Mouse (Mus musculus) lung, embryonic 15.5 days (tissue): ENCODE results near the gene Eno2. TPM values are rescaled to one million over a fixed set of nuclear protein-coding genes. Genes with fewer than 3 reads are reported as not detected.
A peak's percentile ranks its signal among the peaks of the same experiment; 100 is the strongest.

ENCODE experiments used
- ATAC-seq: fragments of 200-750 bp; cut with Nextera tagmentation; 2 replicates; pipeline ENCODE4 v1.8.0; 2017; ENCODE audit warnings: moderate number of reproducible peaks, borderline replicate concordance; ENCODE audit not compliant: low FRiP score, low TSS enrichment; ENCODE audit errors: extremely low read depth
- H3K27ac ChIP-seq: fragments of 300-500 bp; sonication (generic); 2 replicates; pipeline ENCODE4 v1.5.1; 2015; ENCODE audit warnings: moderate library complexity, mild to moderate bottlenecking, inconsistent platforms
- H3K27me3 ChIP-seq: fragments of 300-500 bp; sonication (generic); 2 replicates; pipeline ENCODE4 v1.6.1; 2015; ENCODE audit warnings: inconsistent platforms
- H3K36me3 ChIP-seq: fragments of 300-500 bp; sonication (generic); 2 replicates; pipeline ENCODE4 v1.6.1; 2015; ENCODE audit warnings: inconsistent platforms
- H3K4me1 ChIP-seq: fragments of 300-500 bp; sonication (generic); 2 replicates; pipeline ENCODE4 v1.6.1; 2015; ENCODE audit warnings: inconsistent platforms
- H3K4me2 ChIP-seq: fragments of 300-500 bp; sonication (generic); 2 replicates; pipeline ENCODE4 v1.6.1; 2015; ENCODE audit warnings: inconsistent platforms, mild to moderate bottlenecking, moderate library complexity
- H3K4me3 ChIP-seq: fragments of 300-500 bp; sonication (generic); 2 replicates; pipeline ENCODE4 v1.5.1; 2015; ENCODE audit warnings: mild to moderate bottlenecking, inconsistent platforms
- H3K9ac ChIP-seq: fragments of 300-500 bp; sonication (generic); 2 replicates; pipeline ENCODE4 v1.6.1; 2015; ENCODE audit warnings: inconsistent platforms
- H3K9me3 ChIP-seq: fragments of 300-500 bp; sonication (generic); 2 replicates; pipeline ENCODE4 v1.6.1; 2016; ENCODE audit warnings: inconsistent platforms
- WGBS: fragments of 180-500 bp; shearing (Covaris S2); methylation state at CpG from one replicate; pipeline ENCODE4 v1.1.7; 2015; 5-methylcytosine and 5-hydroxymethylcytosine counted together
- polyA plus RNA-seq: library from polyadenylated mRNA; unstranded; fragments of >200 nt; fragmentation: Nextera tagmentation; extraction: Ambion mirVana; gene quantifications from 2 replicates; pipeline ENCODE4 v1.2.1, GENCODE M21; 2015

Eno2 gene
- polyA plus RNA-seq, 1 experiment from 2014 or later = 3.4 TPM

- Histone ChIP-seq H3K27ac (no peak overlapping the region), H3K27me3 (no peaks in the 10 kb centered on the region), H3K9ac (no peak overlapping the region), H3K4me1 (peaks cover 40% of the 10 kb centered on the region), H3K4me2 (no peak overlapping the region), H3K36me3 (peaks cover 49% of the 10 kb centered on the region), H3K4me3 (no peak overlapping the region), H3K9me3 (no peaks in the 10 kb centered on the region)
- ATAC-seq = no peak
- WGBS = 80% methylated on average over 8 of the region's 8 CpGs
Measured at GRCm38 (mm10) chr6:124743647-124744046, 25.8 kb downstream of the Eno2 start.

DNA sequence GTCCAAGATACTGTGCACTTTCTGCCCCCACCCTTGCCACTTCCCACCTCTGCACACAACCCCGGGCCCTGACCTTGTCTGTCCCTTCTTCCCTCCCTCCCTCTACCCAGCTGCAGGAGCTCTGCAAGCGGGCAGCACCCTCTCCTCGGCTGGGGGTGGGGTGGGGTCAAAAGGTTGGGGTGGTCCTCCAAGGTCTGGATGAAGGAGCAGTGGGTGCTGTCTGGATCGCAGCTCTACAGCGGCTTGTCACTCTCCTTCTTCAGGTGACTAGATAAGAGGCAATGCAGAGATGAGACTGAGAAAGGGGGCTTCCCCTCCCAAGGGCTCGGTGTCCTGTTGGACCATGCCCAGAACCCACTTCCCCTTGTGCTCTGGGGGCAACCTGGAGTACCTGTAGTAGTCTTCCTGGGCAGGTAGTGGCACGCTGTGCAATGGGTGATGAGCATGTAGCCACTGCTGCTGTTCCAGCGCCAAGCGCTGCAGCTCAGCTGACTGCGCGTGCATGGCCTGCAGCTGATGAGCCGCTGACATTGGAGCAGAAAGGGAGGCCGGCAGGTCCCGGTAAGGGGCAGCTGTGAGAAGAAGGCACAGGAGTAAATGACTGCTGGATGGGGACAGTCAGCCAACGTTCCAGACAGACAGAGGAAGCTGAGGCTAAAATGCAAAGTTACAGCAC is 26.5 kb downstream of the Eno2 start:
- H3K4me3 ChIP-seq = no peak overlapping the region
- H3K27ac ChIP-seq = no peak overlapping the region
- WGBS = 85% methylated on average over 15 of the region's 15 CpGs
- no peak overlapping the region for H3K9ac ChIP-seq
- no peaks in the 10 kb centered on the region for H3K9me3 ChIP-seq
- ATAC-seq = no peak
- H3K27me3 ChIP-seq = no peaks in the 10 kb centered on the region
- no peak overlapping the region for H3K4me2 ChIP-seq
- H3K36me3 ChIP-seq = peaks cover 42% of the 10 kb centered on the region
- H3K4me1 ChIP-seq = peaks cover 45% of the 10 kb centered on the region

DNA sequence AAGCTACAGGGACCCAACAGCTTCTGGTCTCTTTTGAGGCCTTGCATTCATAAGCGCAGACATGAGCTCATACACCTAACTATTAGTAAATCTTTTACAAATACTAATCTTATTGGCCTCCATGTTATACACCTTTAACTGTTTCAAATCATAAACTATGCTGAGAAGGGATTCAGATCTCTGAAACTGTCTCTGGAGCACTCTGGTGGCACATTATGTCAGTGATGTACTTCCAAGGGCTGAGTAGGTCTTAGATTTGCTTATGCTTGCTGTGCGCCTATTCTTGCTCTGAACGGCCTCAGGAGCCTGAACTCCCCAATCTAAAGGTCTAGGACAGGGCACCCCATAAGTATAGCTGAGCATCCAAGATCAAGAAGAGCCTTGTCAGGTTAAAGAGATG is 27.6 kb downstream of the Eno2 start:
- 62% methylated on average over 3 of the region's 3 CpGs for WGBS
- peak overlapping the region; percentile 84 for H3K4me2 ChIP-seq
- peaks cover 31% of the 10 kb centered on the region for H3K36me3 ChIP-seq
- H3K9ac ChIP-seq = peak overlapping the region; percentile 89
- ATAC-seq = no peak
- peak overlapping the region; percentile 99 for H3K27ac ChIP-seq
- no peaks in the 10 kb centered on the region for H3K9me3 ChIP-seq
- peaks cover 44% of the 10 kb centered on the region for H3K4me1 ChIP-seq
- H3K4me3 ChIP-seq = peak overlapping the region; percentile 63
- H3K27me3 ChIP-seq = no peaks in the 10 kb centered on the region

DNA sequence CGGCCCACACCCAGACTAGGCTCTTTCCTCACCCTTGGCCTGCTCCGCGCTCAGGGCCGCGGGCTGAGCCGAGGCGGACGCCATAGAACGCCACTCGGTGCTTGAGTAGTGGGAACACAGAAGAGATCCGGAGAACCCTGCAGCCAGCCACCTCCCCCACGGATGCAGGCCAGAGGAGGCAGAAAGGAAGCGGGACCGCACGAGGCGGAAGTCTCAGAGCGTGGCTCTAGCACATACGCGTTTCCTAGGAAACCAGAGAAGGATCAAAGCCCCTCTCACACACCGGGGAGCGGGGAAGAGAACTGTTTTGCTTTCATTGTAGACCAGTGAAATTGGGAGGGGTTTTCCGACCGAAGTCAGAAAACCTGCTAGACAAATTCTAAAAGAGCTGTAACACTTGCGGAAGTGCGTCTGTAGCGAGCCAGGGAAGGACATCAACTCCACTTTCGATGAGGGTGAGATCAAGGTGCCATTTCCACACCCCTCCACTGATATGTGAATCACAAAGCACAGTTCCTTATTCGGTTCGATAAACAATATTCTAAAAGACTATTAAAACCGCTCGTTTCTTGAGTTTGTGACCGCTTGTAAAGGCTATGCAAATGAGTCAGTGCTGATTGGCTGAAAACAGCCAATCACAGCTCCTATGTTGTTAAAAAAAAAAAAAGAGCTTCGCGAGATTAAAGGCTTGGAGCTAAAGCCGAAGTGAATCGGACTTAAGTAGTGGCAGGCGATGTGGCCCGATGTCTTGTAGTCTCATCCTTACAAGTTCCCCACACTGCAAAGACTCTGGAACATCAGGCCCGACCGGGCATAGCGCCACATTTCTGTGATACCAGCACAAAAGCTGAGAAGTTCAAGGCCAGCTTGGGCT is 28.3 kb downstream of the Eno2 start, which contains the start of gene Grcc10:
Gene Grcc10 (minus strand): TSS at position 487 of the 874 bp plus-strand sequence.
- H3K4me2 ChIP-seq = peak within 1 kb of the TSS; percentile 84
- no peaks in the 10 kb centered on the region for H3K9me3 ChIP-seq
- peak within 1 kb of the TSS; percentile 89 for H3K9ac ChIP-seq
- H3K36me3 ChIP-seq = peaks cover 27% of the 10 kb centered on the region
- peak; percentile 86 for ATAC-seq
- no peaks in the 10 kb centered on the region for H3K27me3 ChIP-seq
- peak within 1 kb of the TSS; percentile 63 for H3K4me3 ChIP-seq
- H3K4me1 ChIP-seq = peaks cover 37% of the 10 kb centered on the region
- WGBS = 0% methylated on average over 41 of the region's 41 CpGs
- peak within 1 kb of the TSS; percentile 99 for H3K27ac ChIP-seq

DNA sequence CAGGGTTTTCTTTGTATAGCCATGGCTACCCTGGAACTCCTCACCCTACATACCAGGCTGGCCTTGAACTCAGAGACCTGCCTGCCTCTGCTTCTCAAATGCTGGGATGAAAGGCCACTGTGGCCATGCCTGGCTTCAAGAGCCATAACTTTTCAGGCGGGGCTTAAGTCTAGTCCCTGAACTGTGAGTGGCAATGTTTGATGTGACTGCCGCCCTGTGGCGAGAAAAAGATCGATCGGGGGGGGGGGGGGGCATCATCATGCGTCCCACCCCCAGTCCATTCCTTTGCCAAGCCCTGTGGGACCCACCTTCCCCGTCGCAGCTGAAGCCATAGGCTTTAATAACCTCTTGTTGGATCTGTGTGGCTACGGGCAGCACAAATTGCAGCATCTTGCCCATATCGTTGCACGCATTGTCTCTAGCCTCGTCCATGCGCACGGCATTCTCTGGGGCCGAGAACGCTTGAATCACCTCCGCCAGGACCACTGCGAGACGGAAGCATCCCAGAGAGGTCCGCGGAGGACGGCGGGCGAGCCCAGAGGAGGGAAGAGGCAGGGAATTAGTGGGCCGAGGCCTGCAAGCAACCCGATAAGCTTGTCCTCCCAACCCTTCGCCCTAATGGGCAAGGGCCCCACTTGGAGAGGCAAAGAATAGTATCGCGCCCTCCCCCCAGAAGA is 29.1 kb downstream of the Eno2 start:
- H3K27ac ChIP-seq = peak overlapping the region; percentile 99
- peaks cover 34% of the 10 kb centered on the region for H3K4me1 ChIP-seq
- no peaks in the 10 kb centered on the region for H3K9me3 ChIP-seq
- no peaks in the 10 kb centered on the region for H3K27me3 ChIP-seq
- peak; percentile 8 for ATAC-seq
- peak overlapping the region; percentile 89 for H3K9ac ChIP-seq
- H3K36me3 ChIP-seq = peaks cover 27% of the 10 kb centered on the region
- 0% methylated on average over 29 of the region's 29 CpGs for WGBS
- peak overlapping the region; percentile 84 for H3K4me2 ChIP-seq
- peak overlapping the region; percentile 63 for H3K4me3 ChIP-seq

DNA sequence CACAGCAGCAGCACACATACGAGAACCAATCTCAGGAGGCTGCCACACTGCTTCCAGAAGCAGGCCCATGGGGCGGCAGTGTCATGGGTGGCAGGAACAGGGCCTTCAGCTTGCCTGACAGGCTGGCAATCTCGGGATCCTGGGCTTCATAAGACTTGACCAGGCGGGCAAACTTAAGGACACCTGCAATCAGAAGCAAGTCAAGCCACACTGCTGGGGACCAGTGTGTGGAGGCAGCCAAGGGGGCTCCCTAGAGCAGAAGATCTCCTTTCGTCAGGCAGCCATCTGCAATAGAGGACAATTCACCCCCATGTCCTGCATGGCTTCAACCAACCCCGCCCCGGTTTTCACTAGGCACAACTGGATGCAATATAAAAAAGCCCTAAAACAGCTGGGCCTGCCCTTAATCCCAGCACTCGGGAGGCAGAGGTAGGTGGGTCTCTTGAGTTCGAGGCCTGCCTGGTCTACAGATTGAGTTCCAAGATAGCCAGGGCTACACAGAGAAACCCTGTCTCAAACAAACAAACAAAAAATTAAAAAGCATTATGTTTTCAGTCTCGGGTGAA is 30.2 kb downstream of the Eno2 start:
- Histone ChIP-seq H3K9me3 (no peaks in the 10 kb centered on the region), H3K27ac (peak overlapping the region; percentile 99), H3K36me3 (peaks cover 18% of the 10 kb centered on the region), H3K4me1 (peaks cover 31% of the 10 kb centered on the region), H3K4me3 (no peak overlapping the region), H3K4me2 (peak overlapping the region; percentile 84; the same call in 1 of the 2 replicates), H3K9ac (peak overlapping the region; percentile 16; the same call in 1 of the 2 replicates), H3K27me3 (no peaks in the 10 kb centered on the region)
- 81% methylated on average over 10 of the region's 10 CpGs for WGBS
- ATAC-seq = no peak

- 27% methylated on average over 15 of the region's 15 CpGs for WGBS
- peak within 1 kb of the TSS; percentile 16; the same call in 1 of the 2 replicates for H3K9ac ChIP-seq
- no peaks in the 10 kb centered on the region for H3K9me3 ChIP-seq
- H3K4me1 ChIP-seq = peaks cover 31% of the 10 kb centered on the region
- peak within 1 kb of the TSS; percentile 99 for H3K27ac ChIP-seq
- H3K4me2 ChIP-seq = peak within 1 kb of the TSS; percentile 84
- peaks cover 11% of the 10 kb centered on the region for H3K36me3 ChIP-seq
- H3K4me3 ChIP-seq = peak within 1 kb of the TSS; percentile 11; the same call in 1 of the 2 replicates
- no peaks in the 10 kb centered on the region for H3K27me3 ChIP-seq
- ATAC-seq = peak; percentile 40
Measured at GRCm38 (mm10) chr6:124738511-124739023, 30.9 kb downstream of the Eno2 start, which contains the start of gene Ptpn6. Gene Ptpn6, minus strand, starts transcription at chr6:124738714.

DNA sequence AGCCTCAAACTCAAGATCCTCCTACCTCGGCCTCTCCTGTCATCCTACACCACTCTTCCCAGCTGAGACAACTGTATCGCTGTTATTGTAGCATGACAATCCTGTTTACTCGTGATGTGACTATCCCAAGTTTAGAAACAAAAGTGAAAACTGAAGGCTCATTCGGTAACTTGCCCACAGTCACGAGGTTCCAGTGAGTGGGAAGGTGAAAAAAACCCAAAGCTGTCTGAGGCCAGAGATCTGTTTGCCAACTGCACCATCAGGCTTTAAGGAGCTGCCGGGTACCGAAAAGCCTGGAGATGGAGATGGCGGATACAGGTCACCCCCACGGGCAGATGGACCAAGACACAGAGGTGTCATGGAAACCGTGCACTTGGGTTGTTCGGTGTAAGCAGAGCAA is 32.4 kb downstream of the Eno2 start:
- no peak for ATAC-seq
- Histone ChIP-seq H3K36me3 (no peaks in the 10 kb centered on the region), H3K27me3 (no peaks in the 10 kb centered on the region), H3K4me3 (no peak overlapping the region), H3K27ac (no peak overlapping the region), H3K9ac (no peak overlapping the region), H3K9me3 (no peaks in the 10 kb centered on the region), H3K4me2 (no peak overlapping the region), H3K4me1 (peaks cover 40% of the 10 kb centered on the region)
- 79% methylated on average over 11 of the region's 11 CpGs for WGBS

DNA sequence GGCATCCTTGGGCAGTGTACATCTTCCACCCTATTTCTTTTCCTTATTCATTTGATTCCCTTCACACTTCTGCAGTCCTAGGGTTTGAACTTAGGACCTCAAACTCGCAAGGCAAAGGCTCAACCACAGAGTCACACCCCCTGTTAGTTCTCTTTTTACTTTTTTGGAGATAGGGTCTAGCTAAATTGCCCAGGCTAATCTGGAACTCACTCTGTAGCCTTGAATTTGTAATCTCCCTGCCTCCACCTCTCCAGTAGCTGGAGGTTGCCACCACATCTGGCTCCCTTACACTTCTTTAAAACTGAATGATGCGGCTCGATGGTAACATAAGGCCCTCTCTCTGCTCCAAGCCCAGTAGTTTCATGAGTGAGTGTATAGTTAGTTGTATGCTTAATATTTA is 35.1 kb downstream of the Eno2 start:
- WGBS = 83% methylated on average over 3 of the region's 3 CpGs
- Histone ChIP-seq H3K36me3 (no peaks in the 10 kb centered on the region), H3K4me1 (peaks cover 26% of the 10 kb centered on the region), H3K9me3 (no peaks in the 10 kb centered on the region), H3K27ac (no peak overlapping the region), H3K9ac (no peak overlapping the region), H3K4me2 (no peak overlapping the region), H3K27me3 (no peaks in the 10 kb centered on the region), H3K4me3 (no peak overlapping the region)
- ATAC-seq = no peak

DNA sequence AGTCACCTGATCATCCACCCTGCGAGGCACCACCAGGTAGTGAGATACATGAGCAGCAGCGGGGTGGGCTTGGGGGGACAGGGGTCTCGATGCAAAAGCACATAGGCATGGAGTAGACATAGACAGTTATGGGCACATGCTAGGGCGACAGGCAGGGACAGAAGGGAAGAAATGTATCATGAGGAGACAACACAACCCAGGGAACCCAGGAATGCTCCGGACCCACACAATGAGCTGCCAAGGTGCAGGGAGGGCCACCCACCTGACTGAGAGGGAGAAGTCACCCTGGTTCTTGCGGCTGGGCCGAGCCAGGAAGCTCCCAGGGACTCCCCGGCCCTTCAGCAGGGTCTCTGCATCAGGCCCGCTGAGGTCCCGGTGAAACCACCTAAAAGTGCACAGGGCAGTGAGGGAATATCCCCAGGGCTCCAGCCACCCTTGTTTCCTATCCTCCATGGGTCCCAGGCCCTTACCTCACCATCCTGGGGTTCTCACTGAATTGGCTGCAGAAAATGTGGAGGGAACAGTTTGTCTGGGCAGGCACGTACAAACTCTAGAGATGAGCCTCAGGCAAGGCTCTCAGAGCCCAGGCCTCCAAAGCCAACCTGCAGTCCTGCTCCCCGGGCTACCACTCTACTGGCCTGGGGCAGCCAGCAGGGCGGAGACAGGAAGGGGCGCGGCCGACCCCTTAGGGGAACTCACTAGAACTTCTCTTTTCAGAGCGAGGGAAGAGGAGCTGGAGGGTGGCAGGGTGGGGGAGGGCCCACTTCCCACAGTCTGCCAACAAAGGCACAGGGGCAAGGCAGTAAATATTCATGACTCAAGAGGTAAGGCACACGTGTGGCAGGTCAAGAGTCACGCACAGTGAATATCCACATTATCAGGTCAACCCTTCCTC is 36.8 kb downstream of the Eno2 start:
- WGBS = 52% methylated on average over 19 of the region's 19 CpGs
- Histone ChIP-seq H3K9ac (peak overlapping the region; percentile 14; the same call in 1 of the 2 replicates), H3K27ac (peak overlapping the region; percentile 36; the same call in 1 of the 2 replicates), H3K4me1 (peaks cover 11% of the 10 kb centered on the region), H3K4me3 (peak overlapping the region; percentile 14), H3K4me2 (peak overlapping the region; percentile 28), H3K36me3 (no peaks in the 10 kb centered on the region), H3K9me3 (no peaks in the 10 kb centered on the region), H3K27me3 (no peaks in the 10 kb centered on the region)
- peak; percentile 47; the same call in 1 of the 2 replicates for ATAC-seq
